Mouse (Mus musculus) liver, embryonic 15.5 days (tissue): Measurements from ENCODE around the gene E4f1. TPM values are rescaled to one million over a fixed set of nuclear protein-coding genes. Genes with fewer than 3 reads are reported as not detected.

Source experiments
- ATAC-seq: fragments of 200-750 bp; cut with Nextera tagmentation; 2 replicates; pipeline ENCODE4 v1.8.0; 2017; ENCODE audit warnings: moderate number of reproducible peaks, mild to moderate bottlenecking, moderate library complexity; ENCODE audit not compliant: insufficient read depth
- H3K27ac ChIP-seq: fragments of 300-500 bp; sonication (generic); replicated peaks from 2 replicates; pipeline ENCODE4 v1.5.1; 2015; ENCODE audit warnings: mild to moderate bottlenecking, inconsistent platforms
- H3K27me3 ChIP-seq: fragments of 300-500 bp; sonication (generic); 2 replicates; pipeline ENCODE4 v1.6.1; 2015; ENCODE audit warnings: mild to moderate bottlenecking, inconsistent platforms
- H3K36me3 ChIP-seq: fragments of 300-500 bp; sonication (generic); replicated peaks from 2 replicates; pipeline ENCODE4 v1.6.1; 2015; ENCODE audit warnings: moderate library complexity, mild to moderate bottlenecking, inconsistent platforms
- H3K4me1 ChIP-seq: fragments of 300-500 bp; sonication (generic); replicated peaks from 2 replicates; pipeline ENCODE4 v1.6.1; 2015; ENCODE audit warnings: inconsistent platforms
- H3K4me2 ChIP-seq: fragments of 300-500 bp; sonication (generic); 2 replicates; pipeline ENCODE4 v1.6.1; 2015; ENCODE audit warnings: moderate library complexity, mild to moderate bottlenecking, inconsistent platforms
- H3K4me3 ChIP-seq: fragments of 300-500 bp; sonication (generic); replicated peaks from 2 replicates; pipeline ENCODE4 v1.5.1; 2015; ENCODE audit warnings: mild to moderate bottlenecking, inconsistent platforms
- H3K9ac ChIP-seq: fragments of 300-500 bp; sonication (generic); 2 replicates; pipeline ENCODE4 v1.6.1; 2015; ENCODE audit warnings: moderate library complexity, mild to moderate bottlenecking, inconsistent platforms
- H3K9me3 ChIP-seq: fragments of 300-500 bp; sonication (generic); replicated peaks from 2 replicates; pipeline ENCODE4 v1.6.1; 2016; ENCODE audit warnings: inconsistent platforms
- WGBS: fragments of 180-500 bp; shearing (Covaris S2); methylation state at CpG from one replicate; pipeline ENCODE4 v1.1.7; 2015; ENCODE audit warnings: mixed read lengths; ENCODE audit not compliant: insufficient replicate concordance; 5-methylcytosine and 5-hydroxymethylcytosine counted together
- polyA plus RNA-seq: library from polyadenylated mRNA; unstranded; fragments of >200 nt; fragmentation: Nextera tagmentation; extraction: Ambion mirVana; gene quantifications from 2 replicates; pipeline ENCODE4 v1.2.1, GENCODE M21; 2015

The E4f1 gene
- polyA plus RNA-seq, 1 experiment from 2014 or later, result 11.5 TPM

- 50% methylated on average over 1 of the region's 1 CpGs for WGBS
- H3K9ac ChIP-seq, result no peak overlapping the region
- H3K36me3 ChIP-seq, result no peaks in the 10 kb centered on the region
- H3K27ac ChIP-seq, result no peak overlapping the region
- no peak overlapping the region for H3K4me2 ChIP-seq
- no peak overlapping the region for H3K4me3 ChIP-seq
- H3K4me1 ChIP-seq, result no peaks in the 10 kb centered on the region
- no peak for ATAC-seq
- H3K9me3 ChIP-seq, result no peaks in the 10 kb centered on the region
- peaks cover 20% of the 10 kb centered on the region for H3K27me3 ChIP-seq
Measured at GRCm38 (mm10) chr17:24496026-24496425, 25.9 kb upstream of the E4f1 start.

- Histone ChIP-seq H3K4me3 (no peak overlapping the region), H3K9ac (no peak overlapping the region), H3K9me3 (no peaks in the 10 kb centered on the region), H3K27ac (no peak overlapping the region), H3K4me2 (no peak overlapping the region), H3K4me1 (no peaks in the 10 kb centered on the region), H3K36me3 (no peaks in the 10 kb centered on the region), H3K27me3 (peaks cover 25% of the 10 kb centered on the region)
- 58% methylated on average over 3 of the region's 3 CpGs for WGBS
- no peak for ATAC-seq
Measured at GRCm38 (mm10) chr17:24495443-24495842, 25.3 kb upstream of the E4f1 start.

GRCm38 (mm10) chr17:24494627-24495335 lies 24.7 kb upstream of the E4f1 start:
- Histone ChIP-seq H3K9ac (no peak overlapping the region), H3K27me3 (peaks cover 32% of the 10 kb centered on the region), H3K9me3 (no peaks in the 10 kb centered on the region), H3K27ac (no peak overlapping the region), H3K4me1 (no peaks in the 10 kb centered on the region), H3K36me3 (no peaks in the 10 kb centered on the region), H3K4me2 (no peak overlapping the region), H3K4me3 (no peak overlapping the region)
- ATAC-seq, result no peak
- 30% methylated on average over 2 of the region's 2 CpGs for WGBS

GRCm38 (mm10) chr17:24490399-24490798 lies 20.3 kb upstream of the E4f1 start:
- peaks cover 14% of the 10 kb centered on the region for H3K4me1 ChIP-seq
- H3K4me3 ChIP-seq, result no peak overlapping the region
- WGBS, result 55% methylated on average over 4 of the region's 4 CpGs
- H3K27ac ChIP-seq, result no peak overlapping the region
- no peak for ATAC-seq
- no peaks in the 10 kb centered on the region for H3K9me3 ChIP-seq
- no peak overlapping the region for H3K9ac ChIP-seq
- no peaks in the 10 kb centered on the region for H3K36me3 ChIP-seq
- peaks cover 73% of the 10 kb centered on the region for H3K27me3 ChIP-seq
- H3K4me2 ChIP-seq, result no peak overlapping the region

GRCm38 (mm10) chr17:24489265-24490030 lies 19.3 kb upstream of the E4f1 start:
- Histone ChIP-seq H3K4me3 (peak overlapping the region; percentile 51), H3K4me1 (peaks cover 17% of the 10 kb centered on the region), H3K9ac (no peak overlapping the region), H3K27ac (no peak overlapping the region), H3K9me3 (no peaks in the 10 kb centered on the region), H3K36me3 (no peaks in the 10 kb centered on the region), H3K27me3 (peaks cover 81% of the 10 kb centered on the region), H3K4me2 (peak overlapping the region; percentile 76)
- 21% methylated on average over 19 of the region's 19 CpGs for WGBS
- no peak for ATAC-seq

- Histone ChIP-seq H3K36me3 (no peaks in the 10 kb centered on the region), H3K27ac (no peak overlapping the region), H3K4me2 (peak overlapping the region; percentile 76), H3K9ac (no peak overlapping the region), H3K9me3 (no peaks in the 10 kb centered on the region), H3K4me3 (peak overlapping the region; percentile 51), H3K27me3 (peaks cover 82% of the 10 kb centered on the region), H3K4me1 (peaks cover 17% of the 10 kb centered on the region)
- under 1% methylated on average over 81 of the region's 81 CpGs for WGBS
- ATAC-seq, result no peak
Measured at GRCm38 (mm10) chr17:24488662-24489264, 18.6 kb upstream of the E4f1 start.

- no peak for ATAC-seq
- WGBS, result under 1% methylated on average over 45 of the region's 45 CpGs
- Histone ChIP-seq H3K4me2 (peak within 1 kb of the TSS; percentile 76), H3K9ac (no peak within 1 kb of the TSS), H3K9me3 (no peaks in the 10 kb centered on the region), H3K27me3 (peaks cover 85% of the 10 kb centered on the region), H3K4me3 (peak within 1 kb of the TSS; percentile 51), H3K27ac (no peak within 1 kb of the TSS), H3K36me3 (no peaks in the 10 kb centered on the region), H3K4me1 (peaks cover 17% of the 10 kb centered on the region)
Measured at GRCm38 (mm10) chr17:24488186-24488661, 18.1 kb upstream of the E4f1 start, which contains the start of gene Caskin1. Caskin1 (plus strand) TSS chr17:24488601.

- 35% methylated on average over 11 of the region's 11 CpGs for WGBS
- H3K9ac ChIP-seq, result no peak overlapping the region
- no peak for ATAC-seq
Measured at GRCm38 (mm10) chr17:24485090-24485860, 15.2 kb upstream of the E4f1 start.

GRCm38 (mm10) chr17:24483495-24483894 lies 13.4 kb upstream of the E4f1 start:
- no peak overlapping the region for H3K4me2 ChIP-seq
- H3K9me3 ChIP-seq, result no peaks in the 10 kb centered on the region
- ATAC-seq, result no peak
- H3K4me3 ChIP-seq, result no peak overlapping the region
- peaks cover 19% of the 10 kb centered on the region for H3K4me1 ChIP-seq
- peaks cover 43% of the 10 kb centered on the region for H3K27me3 ChIP-seq
- WGBS, result 65% methylated on average over 3 of the region's 3 CpGs
- H3K36me3 ChIP-seq, result no peaks in the 10 kb centered on the region
- H3K27ac ChIP-seq, result no peak overlapping the region
- no peak overlapping the region for H3K9ac ChIP-seq

More at GRCm38 (mm10) chr17:24485090-24485860, 15.2 kb upstream of the E4f1 start:
- H3K4me1 ChIP-seq, result peaks cover 21% of the 10 kb centered on the region
- no peak overlapping the region for H3K27ac ChIP-seq
- no peak overlapping the region for H3K4me3 ChIP-seq
- no peaks in the 10 kb centered on the region for H3K36me3 ChIP-seq
- H3K9me3 ChIP-seq, result no peaks in the 10 kb centered on the region
- H3K4me2 ChIP-seq, result no peak overlapping the region
- peaks cover 61% of the 10 kb centered on the region for H3K27me3 ChIP-seq

- Histone ChIP-seq H3K9ac (no peak overlapping the region), H3K9me3 (no peaks in the 10 kb centered on the region), H3K4me2 (no peak overlapping the region), H3K36me3 (peaks cover 20% of the 10 kb centered on the region), H3K27me3 (peaks cover 21% of the 10 kb centered on the region), H3K4me3 (no peak overlapping the region), H3K27ac (no peak overlapping the region), H3K4me1 (peaks cover 35% of the 10 kb centered on the region)
- no peak for ATAC-seq
- WGBS, result 85% methylated on average over 20 of the region's 20 CpGs
Measured at GRCm38 (mm10) chr17:24481027-24481815, 11.1 kb upstream of the E4f1 start.
